Mouse (Mus musculus) forebrain, embryonic 10.5 days (tissue): ENCODE results near the gene Dgkb. TPM values are rescaled to one million over a fixed set of nuclear protein-coding genes. Genes with fewer than 3 reads are reported as not detected.

Experiments used
- DNase-seq: peaks from one replicate; pipeline ENCODE4 v3.0.0-alpha.2; 2017; ENCODE audit warnings: low spot score; ENCODE audit errors: extremely low spot score
- H3K27ac ChIP-seq: fragments of 300-500 bp; sonication (generic); 2 replicates; pipeline ENCODE4 v1.5.1; 2016; ENCODE audit warnings: mild to moderate bottlenecking
- H3K27me3 ChIP-seq: fragments of 300-500 bp; sonication (generic); 2 replicates; pipeline ENCODE4 v1.6.1; 2016; ENCODE audit warnings: mild to moderate bottlenecking; ENCODE audit not compliant: poor library complexity, severe bottlenecking
- H3K36me3 ChIP-seq: fragments of 300-500 bp; sonication (generic); replicated peaks from 2 replicates; pipeline ENCODE4 v1.6.1; 2016; ENCODE audit warnings: mild to moderate bottlenecking, moderate library complexity
- H3K4me1 ChIP-seq: fragments of 300-500 bp; sonication (generic); 2 replicates; pipeline ENCODE4 v1.6.1; 2016
- H3K4me3 ChIP-seq: fragments of 300-500 bp; sonication (generic); 2 replicates; pipeline ENCODE4 v1.5.1; 2016; ENCODE audit warnings: mild to moderate bottlenecking, moderate library complexity
- H3K9me3 ChIP-seq: fragments of 300-500 bp; sonication (generic); 2 replicates; pipeline ENCODE4 v1.6.1; 2016; ENCODE audit warnings: mild to moderate bottlenecking, moderate library complexity
- WGBS: fragments of 180-500 bp; shearing (Covaris S2); methylation state at CpG from one replicate; pipeline ENCODE4 v1.1.7; 2016; 5-methylcytosine and 5-hydroxymethylcytosine counted together
- polyA plus RNA-seq: library from polyadenylated mRNA; unstranded; fragments of >200 nt; fragmentation: Nextera tagmentation; extraction: Ambion mirVana; gene quantifications from 2 replicates; pipeline ENCODE4 v1.2.1, GENCODE M21; 2016

Dgkb gene
- polyA plus RNA-seq, 1 experiment from 2014 or later = 0.55 TPM

- Histone ChIP-seq H3K4me3 (no peak overlapping the region), H3K36me3 (no peaks in the 10 kb centered on the region), H3K4me1 (peaks cover 11% of the 10 kb centered on the region), H3K9me3 (no peaks in the 10 kb centered on the region), H3K27me3 (0 out of 2 replicates have a peak, but pooled peaks cover 5% of the 10 kb centered on the region), H3K27ac (no peak overlapping the region)
- WGBS = 28% methylated on average over 10 of the region's 10 CpGs
- no peak for DNase-seq
Observed at GRCm38 (mm10) chr12:38435364-38436130, 618.0 kb downstream of the Dgkb start.

GRCm38 (mm10) chr12:38436131-38436436 is 618.6 kb downstream of the Dgkb start:
- DNase-seq = no peak
- no peaks in the 10 kb centered on the region for H3K36me3 ChIP-seq
- no peak overlapping the region for H3K27ac ChIP-seq
- no peaks in the 10 kb centered on the region for H3K9me3 ChIP-seq
- 27% methylated on average over 1 of the region's 1 CpGs for WGBS
- H3K27me3 ChIP-seq = 0 out of 2 replicates have a peak, but pooled peaks cover 5% of the 10 kb centered on the region
- peaks cover 11% of the 10 kb centered on the region for H3K4me1 ChIP-seq
- no peak overlapping the region for H3K4me3 ChIP-seq

GRCm38 (mm10) chr12:38450323-38451087 is 633.0 kb downstream of the Dgkb start:
- H3K9me3 ChIP-seq = no peaks in the 10 kb centered on the region
- H3K36me3 ChIP-seq = no peaks in the 10 kb centered on the region
- no peaks in the 10 kb centered on the region; the same call in 1 of the 2 replicates for H3K4me1 ChIP-seq
- DNase-seq = no peak
- H3K27ac ChIP-seq = no peak overlapping the region
- no peak overlapping the region for H3K4me3 ChIP-seq
- no peaks in the 10 kb centered on the region for H3K27me3 ChIP-seq
- WGBS = 75% methylated on average over 7 of the region's 7 CpGs

GRCm38 (mm10) chr12:38451677-38452076 is 634.2 kb downstream of the Dgkb start:
- Histone ChIP-seq H3K27ac (no peak overlapping the region), H3K27me3 (no peaks in the 10 kb centered on the region), H3K4me3 (no peak overlapping the region), H3K4me1 (no peaks in the 10 kb centered on the region; the same call in 1 of the 2 replicates), H3K9me3 (no peaks in the 10 kb centered on the region), H3K36me3 (no peaks in the 10 kb centered on the region)
- no peak for DNase-seq
- 90% methylated on average over 3 of the region's 3 CpGs for WGBS

GRCm38 (mm10) chr12:38468191-38468590 is 650.7 kb downstream of the Dgkb start:
- no peak overlapping the region for H3K4me3 ChIP-seq
- no peak for DNase-seq
- H3K4me1 ChIP-seq = no peaks in the 10 kb centered on the region
- no peak overlapping the region for H3K27ac ChIP-seq
- no peaks in the 10 kb centered on the region for H3K36me3 ChIP-seq
- no peaks in the 10 kb centered on the region for H3K27me3 ChIP-seq
- H3K9me3 ChIP-seq = no peaks in the 10 kb centered on the region

GRCm38 (mm10) chr12:38468605-38469004 is 651.1 kb downstream of the Dgkb start:
- no peak for DNase-seq
- no peak overlapping the region for H3K27ac ChIP-seq
- H3K4me3 ChIP-seq = no peak overlapping the region
- no peaks in the 10 kb centered on the region for H3K4me1 ChIP-seq
- H3K27me3 ChIP-seq = no peaks in the 10 kb centered on the region
- no peaks in the 10 kb centered on the region for H3K36me3 ChIP-seq
- H3K9me3 ChIP-seq = no peaks in the 10 kb centered on the region

GRCm38 (mm10) chr12:38497229-38497628 is 679.7 kb downstream of the Dgkb start:
- H3K27ac ChIP-seq = no peak overlapping the region
- WGBS = 77% methylated on average over 2 of the region's 2 CpGs
- peaks cover 14% of the 10 kb centered on the region for H3K4me1 ChIP-seq
- no peaks in the 10 kb centered on the region for H3K36me3 ChIP-seq
- no peaks in the 10 kb centered on the region for H3K9me3 ChIP-seq
- no peak for DNase-seq
- H3K27me3 ChIP-seq = no peaks in the 10 kb centered on the region
- H3K4me3 ChIP-seq = no peak overlapping the region

GRCm38 (mm10) chr12:38500931-38501330 is 683.4 kb downstream of the Dgkb start:
- Histone ChIP-seq H3K36me3 (no peaks in the 10 kb centered on the region), H3K9me3 (no peaks in the 10 kb centered on the region), H3K4me3 (no peak overlapping the region), H3K27me3 (no peaks in the 10 kb centered on the region), H3K27ac (no peak overlapping the region), H3K4me1 (peaks cover 14% of the 10 kb centered on the region)
- no peak for DNase-seq
- 40% methylated on average over 3 of the region's 3 CpGs for WGBS

- no peak overlapping the region for H3K4me3 ChIP-seq
- H3K36me3 ChIP-seq = no peaks in the 10 kb centered on the region
- no peak overlapping the region for H3K27ac ChIP-seq
- no peaks in the 10 kb centered on the region for H3K27me3 ChIP-seq
- WGBS = no CpG with 5 or more reads among the region's 1 CpGs
- H3K4me1 ChIP-seq = 0 out of 2 replicates have a peak, but pooled peaks cover 3% of the 10 kb centered on the region
- no peaks in the 10 kb centered on the region for H3K9me3 ChIP-seq
- DNase-seq = no peak
Observed at GRCm38 (mm10) chr12:38508195-38508594, 690.7 kb downstream of the Dgkb start.

- no peak overlapping the region for H3K27ac ChIP-seq
- 83% methylated on average over 4 of the region's 4 CpGs for WGBS
- H3K27me3 ChIP-seq = no peaks in the 10 kb centered on the region
- no peaks in the 10 kb centered on the region for H3K4me1 ChIP-seq
- no peak overlapping the region for H3K4me3 ChIP-seq
- H3K36me3 ChIP-seq = no peaks in the 10 kb centered on the region
- H3K9me3 ChIP-seq = no peaks in the 10 kb centered on the region
- no peak for DNase-seq
Observed at GRCm38 (mm10) chr12:38545431-38545830, 727.9 kb downstream of the Dgkb start.

GRCm38 (mm10) chr12:38577141-38577540 is 759.6 kb downstream of the Dgkb start:
- no peak overlapping the region for H3K4me3 ChIP-seq
- no peaks in the 10 kb centered on the region for H3K36me3 ChIP-seq
- H3K4me1 ChIP-seq = no peaks in the 10 kb centered on the region
- H3K9me3 ChIP-seq = no peaks in the 10 kb centered on the region
- 88% methylated on average over 6 of the region's 6 CpGs for WGBS
- no peak for DNase-seq
- H3K27ac ChIP-seq = no peak overlapping the region
- H3K27me3 ChIP-seq = no peaks in the 10 kb centered on the region

- H3K4me1 ChIP-seq = no peaks in the 10 kb centered on the region
- DNase-seq = no peak
- no peak overlapping the region for H3K4me3 ChIP-seq
- no peaks in the 10 kb centered on the region for H3K27me3 ChIP-seq
- H3K36me3 ChIP-seq = no peaks in the 10 kb centered on the region
- no peak overlapping the region for H3K27ac ChIP-seq
- H3K9me3 ChIP-seq = no peaks in the 10 kb centered on the region
- 65% methylated on average over 5 of the region's 5 CpGs for WGBS
Observed at GRCm38 (mm10) chr12:38579191-38579817, 761.8 kb downstream of the Dgkb start.

- Histone ChIP-seq H3K36me3 (no peaks in the 10 kb centered on the region), H3K27ac (no peak overlapping the region), H3K4me1 (no peaks in the 10 kb centered on the region), H3K4me3 (no peak overlapping the region), H3K27me3 (no peaks in the 10 kb centered on the region), H3K9me3 (no peaks in the 10 kb centered on the region)
- WGBS = 83% methylated on average over 4 of the region's 4 CpGs
- DNase-seq = no peak
Observed at GRCm38 (mm10) chr12:38586368-38586865, 768.9 kb downstream of the Dgkb start.
